Mouse (Mus musculus) liver, embryonic 13.5 days (tissue): ENCODE results near the gene Rhox2h. TPM values are rescaled to one million over a fixed set of nuclear protein-coding genes. Genes with fewer than 3 reads are reported as not detected.
"Not testable (repeated sequence)": the region's sequence is repeated elsewhere in the genome, so short reads cannot be mapped to it uniquely, and the experiment has no call there.

Source experiments
- ATAC-seq: fragments of 200-750 bp; cut with Nextera tagmentation; 2 replicates; pipeline ENCODE4 v1.8.0; 2017; ENCODE audit warnings: low read depth, mild to moderate bottlenecking, moderate number of reproducible peaks, moderate library complexity
- DNase-seq: peaks from one replicate; pipeline ENCODE4 v3.0.0; 2022
- H3K27ac ChIP-seq: fragments of 300-500 bp; sonication (generic); 2 replicates; pipeline ENCODE4 v1.5.1; 2015; ENCODE audit warnings: moderate library complexity, mild to moderate bottlenecking, inconsistent platforms
- H3K27me3 ChIP-seq: fragments of 300-500 bp; sonication (generic); 2 replicates; pipeline ENCODE4 v1.6.1; 2015; ENCODE audit warnings: mild to moderate bottlenecking, inconsistent platforms
- H3K36me3 ChIP-seq: fragments of 300-500 bp; sonication (generic); 2 replicates; pipeline ENCODE4 v1.6.1; 2015; ENCODE audit warnings: mild to moderate bottlenecking, inconsistent platforms
- H3K4me1 ChIP-seq: fragments of 300-500 bp; sonication (generic); replicated peaks from 2 replicates; pipeline ENCODE4 v1.6.1; 2015; ENCODE audit warnings: inconsistent platforms
- H3K4me2 ChIP-seq: fragments of 300-500 bp; sonication (generic); 2 replicates; pipeline ENCODE4 v1.6.1; 2015; ENCODE audit warnings: inconsistent platforms, mild to moderate bottlenecking, moderate library complexity
- H3K4me3 ChIP-seq: fragments of 300-500 bp; sonication (generic); replicated peaks from 2 replicates; pipeline ENCODE4 v1.5.1; 2015; ENCODE audit warnings: mild to moderate bottlenecking, inconsistent platforms
- H3K9ac ChIP-seq: fragments of 300-500 bp; sonication (generic); 2 replicates; pipeline ENCODE4 v1.6.1; 2015; ENCODE audit warnings: mild to moderate bottlenecking, inconsistent platforms
- H3K9me3 ChIP-seq: fragments of 300-500 bp; sonication (generic); replicated peaks from 2 replicates; pipeline ENCODE4 v1.6.1; 2016; ENCODE audit warnings: inconsistent platforms
- WGBS: fragments of 180-500 bp; shearing (Covaris S2); methylation state at CpG from one replicate; pipeline ENCODE4 v1.1.7; 2015; ENCODE audit not compliant: insufficient replicate concordance; 5-methylcytosine and 5-hydroxymethylcytosine counted together
- polyA plus RNA-seq: library from polyadenylated mRNA; unstranded; fragments of >200 nt; fragmentation: Nextera tagmentation; extraction: Ambion mirVana; gene quantifications from 2 replicates; pipeline ENCODE4 v1.2.1, GENCODE M21; 2015

The Rhox2h gene
- polyA plus RNA-seq, result not detected in 2 replicates

DNA sequence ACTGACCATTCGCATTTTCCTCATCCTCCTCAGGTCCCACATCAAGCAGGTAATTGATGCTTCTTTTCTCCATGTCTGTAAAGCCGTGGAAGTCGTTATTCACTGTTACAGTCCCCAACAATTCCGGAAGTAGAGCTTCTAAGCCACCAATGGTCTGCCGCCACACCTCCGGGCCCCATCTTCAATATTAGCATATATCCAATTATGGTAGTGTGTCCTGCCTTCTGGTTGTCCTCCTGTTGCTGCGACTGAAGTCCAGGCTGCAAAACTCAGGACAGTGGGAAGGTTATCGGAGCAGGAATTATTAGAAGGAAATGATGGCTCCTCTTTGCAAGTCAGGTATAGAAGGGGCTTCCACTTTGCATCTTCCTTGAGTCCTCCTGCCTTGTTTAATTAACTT is at the start of gene Rhox2h:
Gene Rhox2h, minus strand, starts transcription at position 101 of the 400 bp plus-strand sequence.
- not testable (repeated sequence) for H3K9me3 ChIP-seq, H3K4me3 ChIP-seq, H3K27me3 ChIP-seq, H3K36me3 ChIP-seq, H3K9ac ChIP-seq, H3K4me1 ChIP-seq, DNase-seq, H3K4me2 ChIP-seq, ATAC-seq, H3K27ac ChIP-seq
- 74% methylated on average over 8 of the region's 8 CpGs for WGBS

DNA sequence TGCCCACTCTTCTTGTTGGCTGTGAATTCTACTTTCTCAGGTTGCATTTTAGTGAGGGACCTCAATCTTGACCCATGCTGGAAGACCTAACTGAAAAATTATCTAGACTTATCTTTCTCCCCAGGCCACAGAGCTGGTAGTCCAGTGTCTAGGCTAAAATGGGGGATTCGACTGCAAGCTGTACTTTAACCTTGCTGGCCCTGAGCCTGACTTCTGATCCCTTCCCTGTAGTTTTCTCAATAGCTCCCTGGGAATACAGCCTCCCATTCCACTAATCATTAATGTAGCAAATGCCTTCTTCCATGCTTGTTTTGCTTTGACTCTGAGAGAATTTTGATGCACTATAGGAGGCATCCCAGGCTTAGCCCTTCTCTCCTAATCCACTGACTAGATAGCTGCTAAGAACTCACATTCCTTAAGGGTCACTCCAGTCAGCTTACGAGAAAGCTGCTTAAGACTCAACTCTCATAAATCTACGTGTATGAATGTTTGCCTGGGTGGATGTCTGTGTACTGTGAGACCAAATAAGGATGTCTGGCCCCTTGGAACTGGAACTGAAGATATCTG is 28.8 kb upstream of the Rhox2h start:
- H3K4me2 ChIP-seq, result no peak overlapping the region
- no peak overlapping the region for H3K9ac ChIP-seq
- ATAC-seq (no peak), DNase-seq (no peak)
- H3K9me3 ChIP-seq, result no peaks in the 10 kb centered on the region
- H3K36me3 ChIP-seq, result no peaks in the 10 kb centered on the region
- H3K27me3 ChIP-seq, result no peaks in the 10 kb centered on the region
- no peaks in the 10 kb centered on the region for H3K4me1 ChIP-seq
- H3K27ac ChIP-seq, result no peak overlapping the region
- WGBS, result 45% methylated on average over 3 of the region's 3 CpGs
- no peak overlapping the region for H3K4me3 ChIP-seq

DNA sequence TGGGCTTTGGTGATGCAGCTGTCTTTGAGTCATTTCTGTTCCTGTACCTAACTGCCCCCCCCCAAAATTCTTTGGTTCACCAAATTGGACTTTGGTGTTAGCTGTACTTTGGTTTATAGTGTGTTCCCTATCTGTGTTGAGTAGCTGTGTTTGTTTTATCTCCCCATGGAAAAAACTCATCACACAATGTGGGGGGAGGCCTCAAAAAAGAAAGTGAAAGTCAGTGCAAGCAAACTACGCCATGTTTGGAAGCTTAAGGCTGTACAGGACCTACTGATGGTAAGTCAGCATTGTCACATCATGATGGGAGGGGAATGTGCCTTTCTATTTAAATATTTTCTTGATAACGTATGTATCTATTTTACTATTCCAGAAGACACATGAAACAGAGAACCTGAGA is 19.2 kb upstream of the Rhox2h start:
- no peaks in the 10 kb centered on the region for H3K27me3 ChIP-seq
- 58% methylated on average over 2 of the region's 2 CpGs for WGBS
- ATAC-seq (no peak), DNase-seq (no peak)
- no peak overlapping the region for H3K27ac ChIP-seq
- H3K9me3 ChIP-seq, result no peaks in the 10 kb centered on the region
- no peaks in the 10 kb centered on the region for H3K4me1 ChIP-seq
- H3K9ac ChIP-seq, result no peak overlapping the region
- no peaks in the 10 kb centered on the region for H3K36me3 ChIP-seq
- H3K4me3 ChIP-seq, result no peak overlapping the region
- H3K4me2 ChIP-seq, result no peak overlapping the region

DNA sequence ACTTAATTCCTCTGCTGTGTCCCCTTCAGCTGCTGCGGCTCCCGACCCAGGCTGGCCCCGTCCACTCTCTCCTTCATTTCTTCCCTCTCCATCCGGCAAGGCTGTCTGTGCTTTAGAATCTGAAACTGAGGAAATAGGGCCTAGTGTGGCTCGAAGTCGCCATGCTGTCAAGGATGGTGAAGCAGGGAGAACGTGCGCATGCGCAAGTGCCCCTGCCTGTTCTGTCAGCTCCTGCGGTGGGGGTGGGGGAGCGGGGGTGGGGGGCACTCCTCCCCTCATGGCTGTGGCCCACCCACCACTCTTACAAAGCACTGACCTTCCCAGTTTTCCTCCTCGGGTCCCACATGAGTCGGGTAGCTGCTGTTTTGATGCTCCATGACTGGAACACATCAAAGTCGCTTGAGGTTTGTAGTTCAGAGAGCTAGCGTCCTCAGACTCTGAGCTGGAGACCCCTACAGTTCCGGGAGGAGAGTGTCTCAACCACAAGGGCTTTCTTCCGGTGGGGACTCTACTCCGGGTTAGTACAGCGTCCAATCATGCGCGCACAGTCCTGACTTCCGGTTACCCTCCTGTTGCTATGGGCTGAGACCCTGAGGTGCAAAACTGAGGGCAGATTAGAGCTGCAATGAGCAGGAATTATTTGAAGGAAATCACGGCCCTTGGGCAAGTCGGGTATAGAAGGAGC is 10.1 kb upstream of the Rhox2h start:
- Histone ChIP-seq H3K27ac (no peak overlapping the region), H3K36me3 (no peaks in the 10 kb centered on the region), H3K4me3 (no peak overlapping the region), H3K9me3 (peaks cover 5% of the 10 kb centered on the region; the same call in 1 of the 2 replicates), H3K9ac (no peak overlapping the region), H3K4me2 (no peak overlapping the region), H3K4me1 (no peaks in the 10 kb centered on the region), H3K27me3 (no peaks in the 10 kb centered on the region)
- 74% methylated on average over 24 of the region's 24 CpGs for WGBS
- DNase-seq, result no peak
- ATAC-seq, result no peak

GRCm38 (mm10) chrX:37668664-37669063 is 4.4 kb downstream of the Rhox2h start, which contains the start of gene Rhox3h:
Rhox3h (minus strand) TSS chrX:37668764.
- H3K9me3 ChIP-seq, H3K9ac ChIP-seq, DNase-seq, H3K36me3 ChIP-seq, ATAC-seq, H3K27ac ChIP-seq, H3K4me3 ChIP-seq, H3K4me1 ChIP-seq, H3K4me2 ChIP-seq, H3K27me3 ChIP-seq: not testable (repeated sequence)
- WGBS, result 71% methylated on average over 1 of the region's 3 CpGs

DNA sequence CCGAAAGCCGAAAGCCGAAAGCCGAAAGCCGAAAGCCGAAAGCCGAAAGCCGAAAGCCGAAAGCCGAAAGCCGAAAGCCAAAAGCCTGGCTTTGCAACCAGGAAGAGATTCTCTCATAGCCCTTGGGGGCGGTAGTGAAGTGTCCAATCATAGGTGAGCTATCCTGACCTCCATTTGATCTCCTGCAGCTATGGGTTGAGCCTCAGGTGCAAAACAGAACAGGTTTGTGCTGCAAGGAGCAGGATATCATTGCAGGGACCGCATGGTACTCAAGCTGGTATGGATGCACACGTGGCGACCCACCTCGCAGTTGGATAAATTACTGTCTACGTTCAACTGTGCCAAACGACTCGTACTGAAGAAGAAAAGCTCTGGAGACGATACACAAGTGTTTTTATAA is 21.9 kb downstream of the Rhox2h start, which contains the start of gene Rhox4g:
Gene Rhox4g, minus strand, starts transcription at position 101 of the 400 bp plus-strand sequence.
- H3K4me2 ChIP-seq, H3K27ac ChIP-seq, ATAC-seq, H3K9ac ChIP-seq, H3K27me3 ChIP-seq, H3K4me1 ChIP-seq, H3K9me3 ChIP-seq, DNase-seq, H3K36me3 ChIP-seq, H3K4me3 ChIP-seq: not testable (repeated sequence)
- WGBS, result 82% methylated on average over 18 of the region's 20 CpGs

DNA sequence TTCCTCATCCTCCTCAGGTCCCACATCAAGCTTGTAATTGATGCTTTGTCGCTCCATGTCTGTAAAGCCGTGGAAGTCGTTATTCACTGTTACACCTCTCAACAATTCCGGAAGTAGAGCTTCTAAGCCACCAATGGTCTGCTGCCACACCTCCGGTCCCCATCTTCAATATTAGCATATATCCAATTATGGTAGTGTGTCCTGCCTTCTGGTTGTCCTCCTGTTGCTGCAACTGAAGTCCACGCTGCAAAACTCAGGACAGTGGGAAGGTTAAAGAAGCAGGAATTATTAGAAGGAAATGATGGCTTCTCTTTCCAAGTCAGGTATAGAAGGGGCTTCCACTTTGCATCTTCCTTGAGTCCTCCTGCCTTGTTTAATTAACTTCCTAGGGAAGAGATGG is 29.7 kb downstream of the Rhox2h start, which contains the start of gene Rhox2g:
Gene Rhox2g, minus strand, starts transcription at position 101 of the 400 bp plus-strand sequence.
- not testable (repeated sequence) for ATAC-seq, H3K27me3 ChIP-seq, DNase-seq, H3K27ac ChIP-seq, H3K9me3 ChIP-seq, H3K4me3 ChIP-seq, H3K9ac ChIP-seq, H3K4me1 ChIP-seq, H3K4me2 ChIP-seq, H3K36me3 ChIP-seq
- WGBS, result 69% methylated on average over 6 of the region's 6 CpGs

- not testable (repeated sequence) for ATAC-seq, H3K9ac ChIP-seq, H3K4me3 ChIP-seq, H3K36me3 ChIP-seq, H3K9me3 ChIP-seq, H3K4me1 ChIP-seq, DNase-seq, H3K27ac ChIP-seq, H3K4me2 ChIP-seq, H3K27me3 ChIP-seq
- 73% methylated on average over 2 of the region's 2 CpGs for WGBS
These were observed 44.6 kb downstream of the Rhox2h start, which contains the start of gene Rhox3g for GRCm38 (mm10) chrX:37628512-37628911. Rhox3g (minus strand) TSS chrX:37628612.

Other genes with a start within 250 kb of the Rhox2h start
- not detected in 2 replicates for gene Rhox4b, start 240.8 kb downstream of the Rhox2h start, polyA plus RNA-seq
- gene Rhox2c, start 219.6 kb downstream of the Rhox2h start, polyA plus RNA-seq, result not detected in 2 replicates
- gene Rhox3c, start 214.7 kb downstream of the Rhox2h start, polyA plus RNA-seq, result not detected in 2 replicates
- not detected in 2 replicates for gene Rhox4c, start 192.9 kb downstream of the Rhox2h start, polyA plus RNA-seq
- not detected in 2 replicates for gene Rhox2d, start 179.8 kb downstream of the Rhox2h start, polyA plus RNA-seq
- not detected in 2 replicates for gene Rhox4d, start 158.9 kb downstream of the Rhox2h start, polyA plus RNA-seq
- gene Rhox2e, start 142.8 kb downstream of the Rhox2h start, polyA plus RNA-seq, result not detected in 2 replicates
- not detected in 2 replicates for gene Rhox3e, start 131.3 kb downstream of the Rhox2h start, polyA plus RNA-seq
- gene Rhox4e, start 115.9 kb downstream of the Rhox2h start, polyA plus RNA-seq, result not detected in 2 replicates
- gene Rhox2f, start 101.9 kb downstream of the Rhox2h start, polyA plus RNA-seq, result not detected in 2 replicates
- not detected in 2 replicates for gene Rhox3f, start 92.3 kb downstream of the Rhox2h start, polyA plus RNA-seq
- not detected in 2 replicates for gene Rhox4f, start 65.6 kb downstream of the Rhox2h start, polyA plus RNA-seq
- not detected in 2 replicates for gene Rhox3g, start 44.7 kb downstream of the Rhox2h start, polyA plus RNA-seq
- not detected in 2 replicates for gene Rhox2g, start 29.8 kb downstream of the Rhox2h start, polyA plus RNA-seq
- gene Rhox4g, start 21.9 kb downstream of the Rhox2h start, polyA plus RNA-seq, result not detected in 2 replicates
- gene Rhox3h, start 4.5 kb downstream of the Rhox2h start, polyA plus RNA-seq, result not detected in 2 replicates
- gene Rhox5, start 131.6 kb upstream of the Rhox2h start, polyA plus RNA-seq, result 3.1 and 3.2 TPM in 2 replicates
- gene Rhox6, start 153.6 kb upstream of the Rhox2h start, polyA plus RNA-seq, result not detected in 2 replicates
- not detected in 2 replicates for gene Rhox7a, start 158.4 kb upstream of the Rhox2h start, polyA plus RNA-seq
- gene Rhox8, start 205.7 kb upstream of the Rhox2h start, polyA plus RNA-seq, result not detected in 2 replicates
- gene Rhox7b, start 224.0 kb upstream of the Rhox2h start, polyA plus RNA-seq, result not detected in 2 replicates
- gene Rhox9, start 228.5 kb upstream of the Rhox2h start, polyA plus RNA-seq, result not detected in 2 replicates